Mouse (Mus musculus) brown adipose tissue, adult 24 weeks (tissue): ENCODE results near the gene Fam83e. TPM values are rescaled to one million over a fixed set of nuclear protein-coding genes. Genes with fewer than 3 reads are reported as not detected.
A peak's percentile ranks its signal among the peaks of the same experiment; 100 is the strongest.

Experiments
- H3K27ac ChIP-seq: fragments of 200-500 bp; replicated peaks from 2 replicates; pipeline ENCODE4 v1.5.1; 2012; ENCODE audit warnings: low read depth, mild to moderate bottlenecking, low read length
- H3K4me1 ChIP-seq: fragments of 200-500 bp; 2 replicates; pipeline ENCODE4 v1.6.1; 2012; ENCODE audit warnings: low read length, mixed read lengths; ENCODE audit not compliant: control insufficient read depth, insufficient read depth, insufficient read length
- H3K4me3 ChIP-seq: fragments of 200-500 bp; 2 replicates; pipeline ENCODE4 v1.5.1; 2012; ENCODE audit warnings: low read depth, mild to moderate bottlenecking, low read length, moderate library complexity; ENCODE audit not compliant: insufficient read depth
- polyA plus RNA-seq: library from polyadenylated mRNA; stranded (reverse); fragments of >200 nt; gene quantifications from 2 replicates; pipeline ENCODE4 v1.2.4, GENCODE M21; 2012; ENCODE audit not compliant: missing spikeins, insufficient read depth, insufficient read length

The Fam83e gene
- polyA plus RNA-seq, 1 experiment: not detected

DNA sequence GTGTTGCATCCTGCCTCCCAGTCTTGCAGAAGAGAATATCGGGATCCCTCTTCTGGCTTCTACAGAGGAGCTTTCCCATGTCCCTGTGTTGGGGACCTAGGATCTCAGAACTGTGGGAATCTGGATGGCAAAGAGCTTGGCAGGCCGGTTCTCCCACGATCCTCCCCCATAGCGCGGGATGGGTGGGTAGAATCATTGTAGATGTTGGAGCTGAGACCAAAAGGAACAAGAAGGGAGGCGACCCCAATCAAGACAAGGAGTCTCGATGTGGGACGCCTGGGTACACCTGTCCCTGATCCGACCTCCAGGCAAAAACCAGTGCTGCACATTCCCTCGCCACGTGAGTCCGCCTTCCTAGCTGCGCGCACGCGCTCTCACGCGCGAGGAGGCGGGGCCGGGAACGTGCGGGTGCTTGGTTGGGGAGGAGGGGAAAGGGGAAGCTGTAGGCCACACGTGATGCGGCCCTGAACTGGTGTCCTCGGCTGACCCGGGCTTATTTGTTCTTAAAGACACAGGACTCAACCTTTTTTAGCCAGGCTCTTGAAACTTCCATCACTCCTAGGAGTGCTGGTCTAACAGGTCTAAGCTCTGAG, 13.5 kb upstream of the Fam83e start:
- H3K4me3 ChIP-seq: peak overlapping the region; percentile 56
- H3K4me1 ChIP-seq: 0 out of 2 replicates have a peak, but pooled peaks cover 10% of the 10 kb centered on the region
- H3K27ac ChIP-seq: peak overlapping the region; percentile 97

DNA sequence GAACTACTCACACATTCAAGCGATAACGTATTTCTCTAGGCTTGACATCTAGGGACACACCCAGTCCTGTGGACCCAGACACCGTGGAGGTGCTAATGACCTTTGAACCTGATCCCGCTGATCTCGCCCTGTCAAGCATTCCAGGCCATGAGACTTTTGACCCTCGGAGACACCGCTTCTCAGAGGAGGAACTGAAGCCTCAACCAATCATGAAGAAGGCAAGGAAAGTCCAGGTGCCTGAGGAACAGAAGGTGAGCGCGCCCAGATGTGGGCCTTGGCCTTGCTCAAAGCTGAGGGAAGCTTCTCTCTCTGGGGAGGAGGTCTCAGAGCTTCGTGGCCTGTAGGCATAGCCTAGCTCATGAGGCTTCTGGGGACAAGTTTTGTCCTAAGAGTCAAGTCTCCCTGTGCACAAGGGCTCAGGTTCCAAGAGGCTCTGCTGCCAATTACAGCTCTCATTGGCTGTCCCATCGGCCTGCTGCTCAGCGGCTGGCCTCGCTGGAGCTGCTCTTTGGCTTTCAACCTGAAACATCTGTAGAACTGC, 12.7 kb upstream of the Fam83e start:
- 0 out of 2 replicates have a peak, but pooled peaks cover 10% of the 10 kb centered on the region for H3K4me1 ChIP-seq
- H3K4me3 ChIP-seq: peak overlapping the region; percentile 42
- peak overlapping the region; percentile 91 for H3K27ac ChIP-seq

- H3K4me3 ChIP-seq: no peak overlapping the region
- H3K27ac ChIP-seq: peak overlapping the region; percentile 91; the same call in 1 of the 2 replicates
Measured at GRCm38 (mm10) chr7:45709036-45709435, 12.0 kb upstream of the Fam83e start.

DNA sequence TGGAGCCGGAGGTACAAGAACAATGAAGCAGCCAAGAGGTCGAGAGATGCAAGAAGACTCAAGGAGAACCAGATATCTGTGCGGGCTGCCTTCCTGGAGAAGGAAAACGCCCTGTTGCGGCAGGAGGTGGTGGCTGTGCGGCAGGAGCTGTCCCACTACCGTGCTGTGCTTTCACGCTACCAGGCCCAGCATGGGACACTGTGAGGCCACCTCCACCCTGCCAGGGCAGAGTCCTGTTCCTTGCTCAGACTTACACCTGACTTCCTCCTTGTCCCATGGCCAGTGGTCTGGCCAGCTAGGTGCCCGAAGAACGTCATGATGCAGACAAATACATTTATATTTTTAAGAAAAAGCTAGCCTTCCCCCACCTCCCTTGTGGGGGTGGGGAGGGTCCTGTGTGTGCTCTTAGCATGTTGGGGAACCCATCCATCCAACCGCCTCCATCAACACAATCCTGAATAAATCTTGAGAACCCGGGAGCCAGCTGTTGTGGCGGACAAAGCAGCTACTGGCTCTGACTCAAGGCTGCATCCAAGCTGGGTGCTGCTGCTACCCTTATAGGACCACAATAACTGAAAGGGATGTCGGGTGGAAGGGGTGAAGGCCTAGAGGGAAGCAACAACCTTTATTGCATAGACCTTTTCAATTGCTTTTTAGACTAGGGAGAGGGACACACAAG, 11.2 kb upstream of the Fam83e start:
- 0 out of 2 replicates have a peak, but pooled peaks cover 11% of the 10 kb centered on the region for H3K4me1 ChIP-seq
- no peak overlapping the region for H3K4me3 ChIP-seq
- no peak overlapping the region for H3K27ac ChIP-seq

More at GRCm38 (mm10) chr7:45709036-45709435, 12.0 kb upstream of the Fam83e start:
- H3K4me1 ChIP-seq: 0 out of 2 replicates have a peak, but pooled peaks cover 9% of the 10 kb centered on the region

DNA sequence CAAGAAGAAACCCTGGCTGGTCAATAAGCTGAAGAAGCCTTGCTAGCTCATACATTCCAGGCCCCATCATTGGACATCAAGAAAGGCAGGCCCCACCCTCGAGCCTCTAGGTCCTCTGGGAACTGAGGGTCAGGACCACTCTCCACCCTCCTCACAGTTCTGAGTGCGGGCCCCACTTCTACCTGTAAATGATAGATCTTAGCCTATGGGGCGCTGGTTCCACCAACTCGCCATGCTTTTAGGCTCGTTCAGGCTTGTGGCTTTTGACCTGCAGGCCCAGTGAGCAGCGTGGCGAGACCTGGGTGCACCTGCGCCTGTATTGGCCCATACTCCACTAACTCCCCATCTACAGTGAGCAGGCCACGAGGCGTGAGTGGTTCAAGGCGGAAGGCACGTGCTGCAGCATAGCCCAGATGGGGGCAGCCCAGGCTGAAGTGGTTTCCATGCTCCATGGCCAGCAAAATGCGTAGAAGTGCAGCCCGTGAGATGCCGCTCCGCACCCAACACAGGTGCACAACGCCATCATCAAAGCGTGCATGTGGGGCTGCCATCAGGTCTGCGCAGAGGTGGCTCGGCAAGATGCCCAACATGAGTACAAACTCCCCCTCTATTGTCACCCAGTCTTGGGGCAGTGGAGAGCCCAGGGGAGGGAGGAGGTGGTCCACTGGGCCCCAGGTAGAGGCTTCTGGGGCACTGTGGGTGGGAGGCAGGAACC, 10.4 kb upstream of the Fam83e start:
- H3K4me3 ChIP-seq: no peak overlapping the region
- no peak overlapping the region for H3K27ac ChIP-seq
- peaks cover 13% of the 10 kb centered on the region; the same call in 1 of the 2 replicates for H3K4me1 ChIP-seq

- H3K4me3 ChIP-seq: no peak overlapping the region
- peaks cover 18% of the 10 kb centered on the region for H3K4me1 ChIP-seq
- H3K27ac ChIP-seq: no peak overlapping the region
Measured at GRCm38 (mm10) chr7:45711316-45712021, 9.5 kb upstream of the Fam83e start.

DNA sequence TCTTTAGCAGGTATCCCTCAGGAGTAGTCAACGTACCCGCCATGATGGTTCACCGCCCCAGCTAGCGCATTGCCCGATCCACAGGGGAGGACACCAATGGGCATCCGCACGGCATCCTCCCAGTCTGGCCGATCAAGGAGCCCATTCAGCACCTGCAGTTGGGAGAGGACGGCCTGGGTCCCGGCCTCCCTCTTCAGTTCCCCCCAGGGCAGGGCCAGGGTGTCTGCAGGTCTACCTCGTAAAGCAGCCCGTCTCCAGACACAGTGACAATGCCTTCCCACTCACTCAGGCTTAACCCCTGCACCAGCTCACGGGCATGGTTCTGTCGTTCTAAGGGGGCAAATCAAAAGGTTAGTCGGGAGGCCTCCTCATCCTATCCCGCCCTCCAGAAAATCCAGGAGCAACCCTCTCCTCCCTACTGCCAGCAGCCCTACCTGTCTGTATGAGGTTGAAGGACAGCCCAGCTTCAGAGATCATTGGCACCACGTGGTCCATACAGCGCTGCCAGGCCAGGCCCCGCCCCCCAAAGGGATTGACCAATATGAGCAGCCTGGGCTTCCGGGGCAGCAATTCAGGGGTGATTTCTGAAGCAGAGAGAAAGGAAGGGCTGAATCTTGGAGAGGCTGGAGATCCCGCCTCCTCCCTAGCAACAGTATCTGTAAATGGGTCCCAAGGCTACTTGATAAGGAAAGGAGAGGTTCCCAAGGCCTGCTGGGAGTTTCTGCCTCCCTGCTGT, 8.8 kb upstream of the Fam83e start:
- Histone ChIP-seq H3K27ac (no peak overlapping the region), H3K4me1 (peaks cover 22% of the 10 kb centered on the region), H3K4me3 (no peak overlapping the region)

DNA sequence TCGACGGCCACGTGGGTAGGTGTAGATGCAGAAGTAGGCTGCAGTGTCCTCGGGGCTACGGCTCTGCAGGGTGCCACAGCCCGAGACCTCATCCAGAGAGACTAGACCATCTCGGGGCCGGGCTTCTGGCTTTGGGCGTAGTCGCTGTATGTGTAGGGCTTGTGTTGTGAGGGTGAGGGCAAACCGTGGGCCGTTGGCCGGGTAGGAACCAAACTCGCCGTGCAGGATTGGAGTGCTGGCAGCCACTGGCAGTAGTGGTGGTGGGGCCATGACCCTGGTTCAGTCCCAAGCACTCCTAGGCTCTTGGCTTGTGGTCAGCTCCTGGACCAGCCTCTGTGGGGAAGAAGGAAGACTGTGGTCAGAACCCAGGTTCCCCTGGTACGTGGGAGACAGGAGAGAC, 7.6 kb upstream of the Fam83e start:
- Histone ChIP-seq H3K27ac (no peak overlapping the region), H3K4me3 (no peak overlapping the region)

GRCm38 (mm10) chr7:45713881-45714520, 7.0 kb upstream of the Fam83e start:
- peak overlapping the region; percentile 74 for H3K4me3 ChIP-seq
- H3K27ac ChIP-seq: no peak overlapping the region
- H3K4me1 ChIP-seq: peaks cover 16% of the 10 kb centered on the region

More for the DNA sequence above, 7.6 kb upstream of the Fam83e start:
- H3K4me1 ChIP-seq: peaks cover 18% of the 10 kb centered on the region

GRCm38 (mm10) chr7:45714630-45715089, 6.4 kb upstream of the Fam83e start:
- peaks cover 16% of the 10 kb centered on the region for H3K4me1 ChIP-seq
- H3K27ac ChIP-seq: no peak overlapping the region
- H3K4me3 ChIP-seq: peak overlapping the region; percentile 74

DNA sequence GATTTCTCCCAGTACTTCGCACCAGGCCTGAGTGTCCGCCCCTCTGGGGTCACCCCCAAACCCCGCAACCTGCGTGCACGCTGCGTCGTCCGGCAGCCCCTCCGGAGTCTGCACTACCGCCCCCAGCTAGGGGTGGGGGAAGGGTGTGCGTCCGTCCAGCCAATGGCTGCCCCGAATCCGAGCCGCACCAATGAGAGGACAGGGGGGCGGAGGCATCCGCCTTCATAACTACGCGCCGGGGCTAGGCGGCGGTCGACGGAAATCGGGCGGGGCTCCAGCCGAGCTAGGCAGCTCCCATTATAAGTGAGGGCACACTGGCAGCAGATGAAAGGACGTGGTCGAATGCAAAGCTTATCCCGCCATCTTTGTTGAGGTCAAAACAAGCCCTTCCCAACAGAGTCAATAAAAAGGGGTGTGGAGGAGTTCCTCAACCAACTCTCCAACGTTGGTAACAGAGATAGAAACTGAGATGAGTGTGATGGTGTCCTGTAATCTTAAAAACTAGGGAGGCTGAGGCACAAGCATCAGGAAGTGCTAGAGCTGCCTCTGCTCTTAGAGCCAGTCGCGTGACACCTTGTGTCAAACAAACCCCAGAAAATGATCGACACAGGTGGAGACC, 5.8 kb upstream of the Fam83e start, which contains the start of gene Rpl18:
Gene Rpl18 (plus strand): TSS at position 368 of the 619 bp plus-strand sequence.
- Histone ChIP-seq H3K27ac (peak within 1 kb of the TSS; percentile 48), H3K4me3 (peak within 1 kb of the TSS; percentile 97), H3K4me1 (peaks cover 16% of the 10 kb centered on the region)

DNA sequence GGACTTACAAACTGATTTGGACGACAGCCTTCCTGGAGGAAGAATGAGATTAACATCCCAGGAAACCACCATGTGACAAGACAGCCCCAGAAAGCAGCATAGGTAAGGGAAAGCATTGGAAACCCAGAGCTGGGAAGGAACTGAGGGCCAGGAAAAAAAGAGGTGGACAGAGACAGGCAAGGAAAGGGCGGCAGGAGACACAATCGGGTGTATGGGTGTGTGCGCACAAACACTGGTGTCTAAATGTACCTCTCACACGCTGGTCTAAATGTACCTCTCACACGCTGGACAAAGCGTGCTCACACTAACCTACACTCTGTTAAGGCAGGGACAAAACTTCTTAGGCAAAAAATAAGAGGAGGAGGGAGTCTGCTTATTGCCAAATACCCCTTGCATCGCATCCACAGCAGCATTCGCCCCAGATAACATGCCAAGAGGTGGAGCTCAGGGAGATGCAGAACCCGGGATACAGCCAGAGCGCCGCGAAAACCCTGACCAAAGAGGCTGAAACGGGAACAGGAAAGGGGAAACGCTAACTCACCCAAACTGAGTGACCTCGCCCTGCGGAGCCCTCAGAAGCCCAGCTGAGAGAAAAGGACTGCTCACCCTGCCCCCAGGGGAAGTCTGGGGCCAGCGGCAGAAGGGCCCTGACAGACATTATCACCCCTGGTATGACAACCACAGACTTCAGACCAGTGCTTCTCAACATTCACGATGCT, 5.1 kb upstream of the Fam83e start:
- peak overlapping the region; percentile 48 for H3K27ac ChIP-seq
- H3K4me3 ChIP-seq: peak overlapping the region; percentile 97

GRCm38 (mm10) chr7:45716460-45716857, 4.6 kb upstream of the Fam83e start:
- Histone ChIP-seq H3K4me1 (peaks cover 16% of the 10 kb centered on the region), H3K27ac (peak overlapping the region; percentile 69), H3K4me3 (peak overlapping the region; percentile 97)

More for the DNA sequence above, 5.1 kb upstream of the Fam83e start:
- peaks cover 16% of the 10 kb centered on the region for H3K4me1 ChIP-seq
